Mouse (Mus musculus): Measurements from ENCODE around the gene Myl4.

- no peak for TF ChIP-seq CTCF (conservative IDR thresholded peaks at IDR 0.05; ENCODE audit: low read length)
- TF ChIP-seq NANOG (IDR thresholded peaks at IDR 0.05; ENCODE audit: borderline replicate concordance, low read length) = no peak
- no peak for TF ChIP-seq POU5F1 (IDR thresholded peaks at IDR 0.05; ENCODE audit: borderline replicate concordance, low read length)
Measured at GRCm38 (mm10) chr11:104607491-104608245, 57.2 kb downstream of the Myl4 start, which contains the start of gene Itgb3.
